Mouse (Mus musculus): Measurements from ENCODE around the gene Clmp. TPM values are rescaled to one million over a fixed set of nuclear protein-coding genes. Genes with fewer than 3 reads are reported as not detected.

Gene Clmp
- 40.7 and 43.6 TPM in 2 replicates for polyA plus RNA-seq (2012; rRNA removed)

GRCm38 (mm10) chr9:40685801-40686420 is at the start of gene Clmp:
Gene Clmp (plus strand): TSS chr9:40685962.

GRCm38 (mm10) chr9:40670313-40670712 is 15.4 kb upstream of the Clmp start, which contains the start of gene Gm21915:
Gene Gm21915 (plus strand): TSS chr9:40670613.

GRCm38 (mm10) chr9:40800675-40801612 is 115.2 kb downstream of the Clmp start, which contains the start of gene Hspa8:
Gene Hspa8 (plus strand): TSS chr9:40800984.

Other genes starting within 250 kb of the Clmp start
- gene Gramd1b, start 154.6 kb upstream of the Clmp start, polyA plus RNA-seq (2012; rRNA removed), result 34.0 and 35.7 TPM in 2 replicates
- gene Gm21915, start 15.3 kb upstream of the Clmp start, polyA plus RNA-seq (2012; rRNA removed), result not detected in 2 replicates
- 2,380 and 2,391 TPM in 2 replicates for gene Hspa8, start 115.0 kb downstream of the Clmp start, polyA plus RNA-seq (2012; rRNA removed)
- gene Bsx, start 188.2 kb downstream of the Clmp start, polyA plus RNA-seq (2012; rRNA removed), result 0.80 and 1.3 TPM in 2 replicates

All from central nervous system, embryonic 14 days (tissue).